ENCODE assay signal across 11 mouse cellular contexts in genomic region chr7:98500470-98500869, GRCm38 (mm10). TPM values are rescaled to one million over a fixed set of nuclear protein-coding genes. Genes with fewer than 3 reads are reported as not detected.
DNase-seq lines count a peak whose midpoint lies in the region; ATAC-seq lines count a peak whose summit lies in the region.
"Had no signal": no experiment of that assay in that cellular context is flagged by ENCODE, and none has a peak within 500 bp of the region (broad histone marks: within the 10 kb centered on the region; RNA-seq: fewer than 3 reads in every experiment).

No protein-coding gene starts in this region.

- H3K9ac ChIP-seq in heart, embryonic 12.5 days, result no peak overlapping the region
- H3K9ac ChIP-seq in liver, embryonic 12.5 days, result no peak overlapping the region

- no peak for ATAC-seq in heart, embryonic 12.5 days (ENCODE audit: insufficient number of reproducible peaks, low FRiP score)
- ATAC-seq in liver, embryonic 12.5 days, result peak; percentile 21; the same call in 1 of the 2 replicates

- peak; percentile 99 for DNase-seq in heart, adult 11 months
- DNase-seq in 3T3-L1 (ENCODE audit: low read depth, low spot score), result peak; percentile 22
- DNase-seq in heart, adult 8-10 months (ENCODE audit: low spot score), result peak; percentile 83
- no peak for DNase-seq in layer of hippocampus, adult 8-10 months (ENCODE audit: low spot score in 2 of 2)
- no peak for DNase-seq in embryo, embryonic 11 days
- no peak for DNase-seq in midbrain, embryonic 10.5 days (ENCODE audit: low spot score)
- DNase-seq: B cell, adult 2 months; layer of hippocampus, adult 9-11 months had no signal

- no peak overlapping the region for H3K27ac ChIP-seq in heart, embryonic 12.5 days (ENCODE audit: poor library complexity, severe bottlenecking)
- peak overlapping the region; percentile 23; the same call in 1 of the 2 replicates for H3K27ac ChIP-seq in liver, embryonic 12.5 days
- no peak overlapping the region for H3K27ac ChIP-seq in midbrain, embryonic 10.5 days (replicated peaks)

- H3K9me3 ChIP-seq in heart, embryonic 12.5 days (replicated peaks), result no peaks in the 10 kb centered on the region
- no peaks in the 10 kb centered on the region for H3K9me3 ChIP-seq in liver, embryonic 12.5 days (replicated peaks)
- no peaks in the 10 kb centered on the region for H3K9me3 ChIP-seq in midbrain, embryonic 10.5 days (replicated peaks)

- H3K4me2 ChIP-seq in heart, embryonic 12.5 days, result no peak overlapping the region
- H3K4me2 ChIP-seq in liver, embryonic 12.5 days, result no peak overlapping the region

- 74% methylated on average over 3 of the region's 3 CpGs for WGBS in heart, embryonic 12.5 days
- 74% methylated on average over 3 of the region's 3 CpGs for WGBS in liver, embryonic 12.5 days (ENCODE audit: insufficient replicate concordance)
- WGBS in midbrain, embryonic 10.5 days, result 92% methylated on average over 3 of the region's 3 CpGs

- peaks cover 18% of the 10 kb centered on the region; the same call in 1 of the 2 replicates for H3K36me3 ChIP-seq in heart, embryonic 12.5 days
- 0 out of 2 replicates have a peak, but pooled peaks cover 12% of the 10 kb centered on the region for H3K36me3 ChIP-seq in liver, embryonic 12.5 days
- no peaks in the 10 kb centered on the region for H3K36me3 ChIP-seq in midbrain, embryonic 10.5 days

- H3K4me3 ChIP-seq in heart, embryonic 12.5 days, result no peak overlapping the region
- H3K4me3 ChIP-seq in liver, embryonic 12.5 days, result no peak overlapping the region
- H3K4me3 ChIP-seq in midbrain, embryonic 10.5 days, result no peak overlapping the region
- H3K4me3 ChIP-seq: erythroblast, embryonic 14.5 days had no signal

- H3K4me1 ChIP-seq in heart, embryonic 12.5 days (replicated peaks), result peaks cover 43% of the 10 kb centered on the region
- peaks cover 22% of the 10 kb centered on the region for H3K4me1 ChIP-seq in liver, embryonic 12.5 days
- peaks cover 48% of the 10 kb centered on the region for H3K4me1 ChIP-seq in midbrain, embryonic 10.5 days

- no peaks in the 10 kb centered on the region; the same call in 1 of the 2 replicates for H3K27me3 ChIP-seq in heart, embryonic 12.5 days (replicated peaks)
- H3K27me3 ChIP-seq in liver, embryonic 12.5 days (replicated peaks), result peaks cover 17% of the 10 kb centered on the region; the same call in 1 of the 2 replicates
- no peaks in the 10 kb centered on the region for H3K27me3 ChIP-seq in midbrain, embryonic 10.5 days (ENCODE audit: low read depth, poor library complexity, severe bottlenecking)

RNA-seq across cellular contexts. Expression of gene Lrrc32, which starts 11.4 kb away (rescaled TPM):
- 7.5 TPM in 2 replicates for polyA plus RNA-seq in heart, embryonic 12.5 days (2016; fragmentation: Nextera tagmentation; extraction: Ambion mirVana)
- total RNA-seq in heart, adult 8-10 months (2022), result 10 to 100 TPM in 3 of 4 experiments, 1 to 10 TPM in 1; 7.7 to 17.3 (median 12.2) TPM
- polyA plus RNA-seq in liver, embryonic 12.5 days (2016; fragmentation: Nextera tagmentation; extraction: Ambion mirVana), result 7.4 and 8.3 TPM in 2 replicates
- 1 to 10 TPM; 2.0 to 2.8 (median 2.4) TPM for total RNA-seq in layer of hippocampus, adult 8-10 months (2022)
- polyA plus RNA-seq in midbrain, embryonic 10.5 days (2016; fragmentation: Nextera tagmentation; extraction: Ambion mirVana), result 5.2 and 5.7 TPM in 2 replicates

Comparison
In these comparisons a context has a peak if more than half of its experiments do, and no peak if none do; other contexts are left out.
1. DNase-seq: peak in heart, adult 11 months (single experiment), 3T3-L1 (single experiment) and heart, adult 8-10 months (single experiment); none in layer of hippocampus, adult 8-10 months (0 of 2), embryo, embryonic 11 days (single experiment) and midbrain, embryonic 10.5 days (single experiment).